Mouse (Mus musculus) embryo, embryonic 10 days (tissue): Measurements from ENCODE around the gene Ktn1.

ENCODE experiments used
- DNase-seq: peaks from one replicate; pipeline ENCODE4 v3.0.0-alpha.2; 2015; ENCODE audit warnings: low spot score

Gene Ktn1

GRCm38 (mm10) chr14:47665061-47665778, 17.0 kb downstream of the Ktn1 start:
- DNase-seq, result no peak

- DNase-seq, result no peak
These were observed 19.8 kb downstream of the Ktn1 start for GRCm38 (mm10) chr14:47668096-47668495.

GRCm38 (mm10) chr14:47682886-47683285, 34.6 kb downstream of the Ktn1 start:
- DNase-seq, result no peak

GRCm38 (mm10) chr14:47684579-47684978, 36.3 kb downstream of the Ktn1 start:
- no peak for DNase-seq

GRCm38 (mm10) chr14:47699126-47699525, 50.9 kb downstream of the Ktn1 start:
- DNase-seq, result no peak

GRCm38 (mm10) chr14:47709546-47709945, 61.3 kb downstream of the Ktn1 start:
- no peak for DNase-seq

GRCm38 (mm10) chr14:47715771-47716170, 67.5 kb downstream of the Ktn1 start:
- no peak for DNase-seq

GRCm38 (mm10) chr14:47717916-47718606, 69.8 kb downstream of the Ktn1 start:
- DNase-seq, result no peak

- DNase-seq, result no peak
These were observed 71.8 kb downstream of the Ktn1 start for GRCm38 (mm10) chr14:47720023-47720422.

GRCm38 (mm10) chr14:47723035-47723434, 74.8 kb downstream of the Ktn1 start:
- no peak for DNase-seq

- DNase-seq, result no peak
These were observed 80.3 kb downstream of the Ktn1 start for GRCm38 (mm10) chr14:47728594-47728993.

- DNase-seq, result no peak
These were observed 87.1 kb downstream of the Ktn1 start for GRCm38 (mm10) chr14:47735354-47735753.

GRCm38 (mm10) chr14:47736471-47736870, 88.2 kb downstream of the Ktn1 start:
- DNase-seq, result no peak

GRCm38 (mm10) chr14:47740316-47740996, 92.2 kb downstream of the Ktn1 start:
- no peak for DNase-seq

- no peak for DNase-seq
These were observed 92.8 kb downstream of the Ktn1 start for GRCm38 (mm10) chr14:47741046-47741445.

- DNase-seq, result no peak
These were observed 94.4 kb downstream of the Ktn1 start for GRCm38 (mm10) chr14:47742674-47743073.

GRCm38 (mm10) chr14:47745086-47745485, 96.8 kb downstream of the Ktn1 start:
- DNase-seq, result no peak

GRCm38 (mm10) chr14:47747536-47747935, 99.3 kb downstream of the Ktn1 start:
- no peak for DNase-seq

GRCm38 (mm10) chr14:47748714-47749113, 100.5 kb downstream of the Ktn1 start:
- DNase-seq, result no peak

GRCm38 (mm10) chr14:47751422-47752205, 103.4 kb downstream of the Ktn1 start:
- peak; percentile 90 for DNase-seq

GRCm38 (mm10) chr14:47753561-47753960, 105.3 kb downstream of the Ktn1 start:
- peak; percentile 46 for DNase-seq

GRCm38 (mm10) chr14:47754253-47754897, 106.1 kb downstream of the Ktn1 start:
- DNase-seq, result no peak
